Mouse (Mus musculus) right cerebral cortex, postnatal 36 days (tissue): ENCODE data around the gene Cep128.

Experiments
- DNase-seq, 2 experiments: peaks; one replicate each; pipeline ENCODE4 v3.0.0; 2022; ENCODE audit warnings: low spot score in 2 of 2, mixed read lengths in 1 of 2

Gene Cep128

DNA sequence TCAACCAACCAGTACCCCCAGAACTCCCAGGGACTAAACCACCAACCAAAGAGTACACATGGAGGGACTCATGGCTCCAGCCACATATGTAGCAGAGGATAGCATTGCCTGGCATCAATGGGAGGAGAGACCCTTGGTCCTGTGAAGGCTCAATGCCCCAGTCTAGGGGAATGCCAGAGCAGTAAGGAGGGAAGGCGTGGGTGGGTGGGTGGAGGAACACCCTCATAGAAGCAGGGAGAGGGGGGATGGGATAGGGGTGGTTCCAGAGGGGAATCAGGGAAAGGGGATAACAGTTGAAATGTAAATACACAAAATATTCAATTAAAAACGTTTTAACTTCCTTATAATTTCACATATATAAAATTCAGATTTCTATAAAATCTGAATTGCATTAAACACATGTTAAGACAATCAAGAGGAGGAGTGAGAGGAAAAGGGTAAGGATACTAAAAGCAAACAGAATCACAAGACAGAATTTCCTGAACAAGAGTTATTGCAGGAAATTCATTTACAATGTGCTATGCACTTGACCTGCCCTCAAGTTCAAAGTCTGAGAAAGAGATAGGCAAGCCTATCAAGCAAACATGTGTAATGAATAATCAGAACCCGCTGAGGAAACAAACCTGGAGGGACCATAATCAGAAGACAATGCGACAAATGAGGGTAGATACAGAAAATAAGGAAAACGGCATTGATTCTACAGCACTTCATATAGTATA lies 207.2 kb downstream of the Cep128 start:
- no peak for DNase-seq

DNA sequence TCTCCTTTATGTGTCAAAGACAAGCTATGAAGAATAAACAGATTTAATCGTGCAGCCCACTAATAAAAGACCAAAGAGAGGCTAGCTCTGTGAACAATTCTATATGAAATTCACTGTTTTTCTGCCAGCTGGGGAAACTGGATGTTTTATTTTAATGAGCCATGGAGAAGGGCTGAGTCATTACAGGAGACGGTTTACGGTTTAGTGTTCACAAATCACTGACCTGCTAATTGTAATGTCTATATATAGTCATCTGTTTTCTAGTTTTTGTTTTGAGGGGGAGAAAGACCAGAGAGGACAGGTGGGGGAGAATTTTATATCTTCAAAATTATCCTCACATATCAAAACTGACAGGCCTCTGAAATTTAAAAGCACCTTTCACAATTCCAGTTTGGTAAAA lies 212.6 kb downstream of the Cep128 start:
- no peak for DNase-seq

DNA sequence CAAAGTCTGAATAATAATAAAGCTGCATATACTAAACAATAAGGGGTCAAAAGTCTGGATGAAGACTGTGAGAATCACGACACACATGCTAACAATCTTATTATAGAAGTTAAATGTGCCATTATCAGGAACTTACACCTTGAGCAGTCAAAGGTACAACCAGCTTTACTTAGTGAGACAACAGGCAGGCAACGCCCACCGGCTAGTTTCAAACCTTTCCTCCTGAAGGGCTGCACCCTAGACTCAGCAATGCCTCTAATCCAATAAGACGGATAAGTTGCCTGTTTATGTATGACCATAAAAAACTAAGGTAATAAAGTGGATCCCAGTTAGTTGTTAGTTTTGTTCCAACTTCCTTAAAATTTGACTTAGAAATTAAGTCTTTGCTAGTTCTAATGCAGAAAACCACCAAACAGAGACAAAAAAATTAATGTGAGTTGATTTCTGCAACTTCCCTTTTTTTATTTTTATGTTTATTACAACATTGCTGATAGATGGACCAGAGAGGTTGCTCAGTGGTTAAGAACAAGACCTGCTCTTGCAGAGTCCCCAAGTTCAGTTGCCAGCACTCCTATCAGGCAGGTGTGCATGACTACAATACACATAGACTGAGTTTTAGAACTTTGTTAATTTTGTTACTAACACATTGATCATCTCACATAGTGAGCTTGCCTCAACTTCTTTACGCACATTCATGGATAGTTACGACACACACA lies 223.0 kb downstream of the Cep128 start:
- DNase-seq, result no peak

DNA sequence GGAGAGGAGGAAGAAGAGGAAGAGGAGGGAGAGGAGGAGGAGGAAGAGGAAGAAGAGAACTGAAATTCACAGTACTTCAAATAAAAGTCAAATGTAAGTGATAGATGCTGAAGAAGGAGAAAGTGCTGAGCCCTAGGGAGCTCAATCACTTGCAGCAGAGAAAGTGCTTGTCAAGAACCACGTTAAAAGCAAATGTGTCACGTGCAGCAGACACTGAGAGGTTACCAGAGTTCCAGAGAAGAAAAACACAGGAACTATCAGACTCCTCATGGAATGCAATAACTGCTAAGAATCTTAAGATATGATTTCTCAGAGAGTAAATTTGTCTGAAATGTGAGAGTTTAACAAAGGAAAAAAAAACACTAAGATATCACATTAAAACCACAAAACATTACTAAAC lies 225.7 kb downstream of the Cep128 start:
- no peak for DNase-seq

DNA sequence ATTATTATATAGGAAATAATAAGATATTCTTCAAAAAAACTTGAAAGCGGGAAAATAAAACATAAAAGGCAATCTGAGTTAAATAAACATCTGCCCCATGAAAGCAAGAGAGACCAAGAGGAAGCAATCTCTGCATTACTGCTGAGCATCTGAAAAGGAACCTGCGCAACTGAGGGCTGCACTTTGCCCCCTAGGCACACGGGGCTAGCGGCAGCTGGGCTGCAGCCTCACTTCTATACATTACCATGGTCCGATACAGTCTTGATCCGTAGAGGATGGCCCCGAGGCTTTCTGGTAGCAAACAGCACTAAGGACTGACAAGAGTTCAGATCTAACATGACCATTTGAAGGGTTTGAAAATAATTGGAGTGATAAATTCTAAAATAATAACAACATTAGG lies 230.2 kb downstream of the Cep128 start:
- DNase-seq, result no peak

DNA sequence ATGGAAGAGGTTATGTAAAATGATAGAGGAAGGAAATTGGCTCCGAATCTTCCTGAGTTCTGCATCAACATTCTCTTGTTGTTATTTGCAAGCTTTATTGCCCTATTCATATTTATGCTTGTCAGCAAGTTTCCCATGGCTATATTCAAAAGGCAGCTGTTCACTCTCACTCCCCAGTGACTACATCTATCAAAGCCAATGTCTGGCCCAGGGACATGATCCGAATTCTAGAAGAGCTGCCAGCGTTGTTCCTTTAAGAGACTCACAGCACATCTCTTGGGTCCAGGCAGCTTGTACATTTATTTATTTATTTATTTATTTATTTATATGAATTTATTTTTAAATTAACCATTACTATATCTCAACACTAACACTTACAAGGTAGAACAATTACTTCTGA lies 235.1 kb downstream of the Cep128 start:
- no peak for DNase-seq

DNA sequence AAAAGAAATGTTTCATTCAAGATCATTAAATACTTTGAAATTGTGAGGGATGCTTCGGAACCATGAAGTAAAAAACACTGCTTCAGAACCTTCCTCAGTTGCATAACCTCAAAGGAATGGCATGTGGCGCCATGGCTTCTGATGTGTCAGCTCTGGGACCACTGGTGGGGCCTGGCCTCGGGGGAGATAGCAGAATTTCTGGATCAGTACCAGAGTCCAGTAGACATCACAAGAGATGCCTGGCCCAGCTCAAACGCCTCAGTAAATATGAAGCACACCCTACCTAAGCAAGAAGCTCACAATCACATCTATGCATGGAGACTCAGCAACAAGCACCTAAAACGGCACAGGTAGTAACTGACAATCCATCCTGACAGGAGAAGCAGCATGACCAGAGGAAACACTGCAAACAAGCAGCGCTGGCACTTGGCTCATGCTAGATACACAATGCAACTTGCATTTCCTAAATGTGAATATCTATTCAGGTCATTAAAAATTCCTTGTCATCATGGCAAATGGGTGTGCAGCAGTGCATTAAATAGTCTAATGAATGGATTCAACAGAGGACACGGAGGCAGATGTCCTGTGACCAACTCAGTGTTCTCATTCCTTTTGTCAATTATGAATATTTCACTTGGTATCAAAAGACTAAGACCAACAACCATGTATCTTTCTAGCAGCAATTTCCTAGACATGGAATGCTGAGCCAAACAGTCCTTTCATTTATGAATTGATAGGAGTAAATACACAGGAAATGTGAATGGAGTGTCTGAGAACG lies 249.3 kb downstream of the Cep128 start:
- DNase-seq, result no peak

DNA sequence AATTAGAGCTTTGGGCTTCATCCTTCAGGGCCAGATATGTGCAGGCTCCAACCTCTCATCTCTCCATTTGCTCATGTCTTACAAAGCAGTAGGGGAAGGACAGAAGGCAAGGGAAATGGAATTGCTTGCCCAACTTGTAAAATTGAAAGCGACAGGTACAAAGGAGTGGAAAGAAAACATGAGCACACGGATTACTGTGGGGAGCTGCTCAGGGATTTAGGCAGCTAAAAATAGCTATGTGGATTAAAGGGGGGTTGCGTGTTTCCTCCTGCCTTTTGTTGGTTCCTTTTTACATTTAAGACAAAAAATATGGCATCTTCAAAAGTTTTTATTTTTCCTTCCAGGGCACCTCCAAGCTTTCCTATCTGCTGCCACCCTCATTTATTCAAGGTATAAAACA lies 269.2 kb downstream of the Cep128 start:
- DNase-seq, result no peak

DNA sequence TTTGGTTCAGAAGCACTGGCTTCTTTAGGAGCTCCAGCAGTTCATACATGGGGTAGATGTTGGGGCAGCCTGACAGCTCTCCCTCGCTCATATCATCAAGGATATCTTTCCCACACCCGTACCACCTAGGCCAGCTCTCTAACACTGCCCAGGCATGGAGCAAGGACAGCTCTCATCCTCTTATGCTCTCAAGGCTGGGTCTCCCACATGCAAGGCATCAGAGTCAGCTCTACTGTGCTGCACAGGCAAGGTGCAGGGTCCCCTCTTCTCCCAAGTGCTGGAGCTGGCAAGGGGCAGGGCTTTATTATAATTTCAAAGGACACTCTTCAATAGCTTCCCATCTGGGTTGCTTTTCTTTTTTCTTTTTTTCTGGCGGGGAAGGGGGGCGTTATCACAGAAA lies 280.9 kb downstream of the Cep128 start:
- DNase-seq, result no peak

DNA sequence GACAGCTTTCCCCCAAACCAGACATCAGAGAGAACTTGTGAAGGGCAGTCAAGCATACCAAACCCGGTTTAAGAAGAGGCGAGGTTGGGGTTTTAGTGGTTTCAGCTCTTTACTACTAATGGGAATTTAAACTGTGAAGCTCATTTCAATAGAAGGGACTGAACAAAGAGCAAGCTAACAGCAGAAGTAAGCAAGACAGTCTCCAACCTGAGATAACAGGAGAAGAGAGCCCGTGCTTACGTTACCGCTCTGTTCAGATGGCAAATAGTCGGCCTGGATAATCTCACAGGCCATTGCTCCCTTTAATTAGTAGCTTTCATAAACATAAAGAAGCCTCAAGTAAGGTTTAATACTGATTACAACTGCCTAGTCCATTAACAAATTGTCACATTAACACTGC lies 286.3 kb downstream of the Cep128 start:
- DNase-seq, result no peak

DNA sequence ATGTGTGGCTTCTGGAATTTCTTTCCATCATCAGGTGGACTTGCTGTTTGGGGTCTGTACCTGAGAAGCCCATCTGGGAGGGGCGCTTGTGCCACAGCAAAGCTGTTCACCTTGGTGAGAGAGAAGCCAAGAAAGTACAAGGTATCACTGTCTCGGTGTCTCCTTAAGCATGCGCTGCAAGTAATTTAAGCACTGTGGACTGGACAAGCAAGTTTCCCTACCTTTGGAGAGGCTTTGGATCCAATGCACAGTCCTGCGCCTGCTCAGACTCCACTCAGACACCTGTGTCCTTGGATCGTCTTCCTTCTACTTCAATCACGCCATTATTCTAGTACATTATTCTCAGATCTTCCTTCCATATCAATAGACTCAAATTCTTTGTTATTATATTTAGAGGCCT lies 288.0 kb downstream of the Cep128 start:
- no peak for DNase-seq

DNA sequence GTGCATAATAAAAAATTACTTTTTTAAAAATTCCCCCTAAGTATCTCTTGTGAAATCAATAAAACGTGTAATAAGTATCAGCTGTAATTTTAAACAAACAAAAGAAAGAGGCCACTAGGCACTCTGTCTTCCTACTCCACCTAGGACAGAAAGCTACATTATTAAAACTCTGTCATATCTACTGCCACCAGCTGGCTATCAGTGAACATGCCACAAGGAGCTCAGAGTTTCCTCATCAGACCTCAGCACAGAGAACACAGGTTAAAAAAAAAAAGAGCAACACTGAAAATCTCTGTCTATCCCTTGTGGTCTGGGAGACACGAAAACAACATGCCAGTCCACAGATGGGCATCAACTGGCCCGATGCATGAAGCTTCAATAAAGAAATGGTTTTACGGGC lies 295.9 kb downstream of the Cep128 start:
- no peak for DNase-seq

DNA sequence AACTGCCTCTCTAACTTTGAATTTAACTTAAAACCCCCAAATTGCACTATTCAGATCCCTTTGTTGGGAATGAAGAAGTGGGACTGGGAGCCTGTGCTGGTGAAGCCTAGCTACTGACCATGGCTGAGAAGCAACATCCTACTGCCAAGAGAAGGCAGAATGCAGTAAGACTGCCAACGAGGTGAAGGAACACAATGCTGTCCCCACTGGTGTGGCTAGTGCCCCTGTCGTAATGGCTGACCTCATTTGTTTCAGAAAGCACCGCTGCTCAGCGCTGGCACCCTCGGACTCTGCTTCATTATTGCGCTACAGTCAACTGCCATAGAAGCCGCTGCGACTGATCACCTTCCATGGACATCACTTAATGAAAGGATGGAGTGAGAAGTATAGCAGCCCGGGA lies 298.2 kb downstream of the Cep128 start:
- DNase-seq, result peak in 1 of 2 experiments; percentile 7

DNA sequence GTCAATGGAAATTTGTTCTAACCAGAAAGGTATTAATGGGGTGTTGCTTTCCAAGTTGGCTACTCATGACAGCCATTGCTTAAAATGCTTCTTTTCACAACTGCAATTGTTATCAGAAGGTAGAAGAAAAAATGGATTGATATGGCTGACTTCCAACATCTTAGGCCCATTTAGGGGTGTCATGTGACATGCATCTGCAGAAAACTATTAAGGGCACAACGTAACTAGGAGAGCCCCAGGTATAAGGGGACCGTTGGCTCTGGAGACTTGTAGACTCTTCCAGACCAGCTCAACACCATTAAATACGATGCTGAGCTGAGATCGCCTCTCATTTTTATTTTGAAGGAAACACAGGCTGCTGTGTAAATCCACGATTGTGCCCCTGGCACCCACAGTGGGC lies 308.6 kb downstream of the Cep128 start:
- no peak for DNase-seq

DNA sequence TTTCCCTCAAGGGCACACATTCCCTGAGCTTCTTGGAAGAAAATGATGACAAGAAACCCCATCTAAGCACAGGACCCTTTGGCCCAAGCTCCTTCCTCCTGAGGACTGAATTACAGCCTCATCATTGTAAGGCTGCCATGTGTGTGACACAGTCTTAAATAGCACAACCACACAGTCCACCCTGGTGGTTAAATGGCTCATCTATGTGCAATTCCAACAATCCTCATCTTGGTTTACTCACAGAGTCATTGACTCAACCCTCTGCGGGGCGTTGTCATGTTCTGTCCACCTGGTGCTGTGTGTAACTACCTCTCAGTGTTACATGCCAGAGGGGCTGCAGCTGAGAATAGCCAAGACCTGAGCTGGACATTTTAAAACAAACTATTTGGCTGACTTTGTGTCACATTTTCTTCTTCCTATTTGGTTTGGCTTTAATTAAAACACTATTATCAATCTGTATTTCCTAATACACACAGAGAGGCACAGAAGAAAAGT lies 313.6 kb downstream of the Cep128 start:
- DNase-seq, result no peak

DNA sequence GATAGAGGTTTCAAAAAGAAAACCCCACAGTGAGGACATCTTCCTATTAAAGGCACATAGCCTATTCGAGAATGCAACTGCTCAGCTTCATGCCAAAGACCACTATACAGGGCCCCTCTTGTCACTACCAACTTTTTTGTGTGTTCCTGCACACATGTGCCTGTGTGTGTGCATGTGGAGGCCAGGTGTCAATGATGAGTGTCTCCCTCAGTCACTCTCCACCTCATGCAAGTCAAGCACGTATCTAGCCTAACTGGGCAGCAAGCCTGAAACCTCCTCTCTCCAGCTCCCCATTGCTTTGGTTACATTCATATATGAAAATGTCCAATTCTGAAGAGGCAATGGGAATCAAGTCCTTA lies 317.1 kb downstream of the Cep128 start:
- no peak for DNase-seq

DNA sequence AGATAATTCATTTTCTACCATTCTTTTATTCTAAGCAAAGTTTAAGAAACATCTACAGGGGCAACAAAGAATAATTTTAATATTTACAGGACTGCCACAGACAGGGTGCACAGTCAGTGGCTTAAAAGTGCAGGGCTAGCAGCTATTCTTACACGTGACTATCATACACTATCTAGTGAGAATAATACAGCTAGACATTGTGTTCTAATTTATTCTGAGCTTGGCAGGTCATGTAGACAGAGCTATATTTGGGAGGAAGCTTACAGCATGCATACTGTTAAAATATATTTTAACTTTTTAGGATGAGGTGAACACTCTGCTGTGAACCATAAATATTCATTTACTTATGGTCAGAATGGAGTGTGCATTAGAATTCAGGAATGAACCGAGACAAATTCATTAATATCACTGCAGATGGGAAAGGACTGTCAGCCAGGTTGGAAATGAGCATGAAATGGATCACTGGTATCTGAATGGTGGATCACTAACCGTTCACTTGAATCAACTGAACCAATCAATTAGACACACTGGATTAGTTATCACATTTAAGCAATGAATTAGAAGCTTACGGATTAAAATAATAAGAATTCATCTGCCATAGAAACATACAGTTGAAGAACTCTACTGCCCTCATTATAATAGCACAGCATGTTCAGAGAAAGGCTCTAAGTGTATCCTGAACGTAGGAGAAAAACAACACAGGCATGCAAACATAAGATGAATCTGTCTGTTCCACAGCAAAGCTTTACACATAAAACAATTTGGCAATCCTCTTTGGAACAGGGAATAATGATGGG lies 317.7 kb downstream of the Cep128 start:
- no peak for DNase-seq

DNA sequence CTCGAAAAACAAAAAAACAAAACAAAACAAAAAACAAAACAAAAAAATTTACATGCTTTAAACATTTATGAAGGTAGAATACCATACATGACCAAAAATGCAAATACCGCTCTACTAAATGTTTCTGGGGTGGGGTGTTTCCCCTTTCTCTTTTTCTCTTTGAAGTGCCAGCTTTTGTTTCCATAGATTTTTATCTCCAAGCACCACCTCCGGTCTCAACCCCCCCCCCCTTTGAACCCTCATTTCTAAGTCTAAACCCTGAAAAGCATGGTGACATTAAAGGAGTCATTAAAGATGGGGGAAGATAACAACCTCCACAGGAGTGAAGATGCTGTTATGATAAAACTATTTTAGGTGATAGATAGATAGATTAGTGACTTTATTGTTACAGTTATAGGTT lies 318.8 kb downstream of the Cep128 start:
- no peak for DNase-seq

DNA sequence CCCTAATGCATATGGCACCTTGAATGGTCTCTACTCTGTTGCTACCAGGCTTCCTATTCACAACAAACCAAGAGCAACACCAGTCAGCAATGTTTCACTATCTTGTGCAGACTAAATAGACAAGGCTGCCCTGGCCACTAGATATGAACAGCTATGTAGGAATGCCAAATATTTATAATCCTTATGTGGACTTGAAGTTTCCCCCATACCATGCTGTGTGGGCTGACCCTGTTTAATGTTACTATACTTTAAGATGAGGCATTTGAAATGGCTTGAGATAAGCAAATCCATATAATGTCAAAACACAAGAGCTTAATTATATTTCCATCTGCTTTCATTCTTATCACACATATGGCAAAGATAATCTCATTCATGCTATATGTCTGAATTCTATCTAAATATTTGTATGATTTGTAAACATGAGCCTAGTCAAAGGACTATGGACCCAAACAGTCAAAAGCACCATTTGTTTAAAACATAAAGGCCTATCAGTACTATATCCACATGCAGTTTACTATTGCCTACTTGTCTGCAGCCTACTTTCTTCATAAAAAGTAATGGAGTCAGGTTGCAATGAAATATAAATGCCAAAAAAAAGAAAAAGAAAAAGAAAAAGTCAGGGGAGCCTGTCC lies 319.7 kb downstream of the Cep128 start:
- DNase-seq, result no peak

DNA sequence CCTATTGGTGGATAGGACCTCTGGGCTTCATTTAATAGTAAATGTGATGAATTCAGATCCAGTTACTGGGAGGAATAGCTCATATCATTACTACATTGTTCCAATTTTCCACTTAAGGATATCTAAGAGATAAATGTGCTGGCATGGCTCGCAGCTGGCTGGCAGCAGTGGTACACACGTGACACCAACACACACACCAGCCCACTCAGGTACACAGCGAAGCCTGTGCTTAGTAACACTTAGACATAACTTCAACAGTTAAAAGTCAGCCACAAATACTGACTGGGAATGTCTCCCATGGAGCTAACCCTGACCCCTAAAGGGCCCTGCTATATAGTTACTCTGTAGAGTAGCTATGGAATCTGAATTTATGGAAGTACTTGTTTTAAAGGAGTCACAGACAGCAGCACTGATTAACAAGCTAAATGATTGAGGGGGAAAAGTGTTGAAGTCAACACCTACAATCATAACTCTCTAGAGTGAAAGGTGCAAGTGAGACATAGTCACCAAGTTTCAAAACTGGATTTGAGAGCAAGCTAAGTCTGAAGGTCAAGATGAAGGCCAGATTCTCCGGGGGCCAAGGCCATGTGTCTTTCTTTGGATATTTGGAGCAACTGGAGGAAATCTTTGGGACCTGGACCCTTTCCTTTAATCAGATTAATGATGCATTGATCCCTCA lies 320.7 kb downstream of the Cep128 start:
- DNase-seq, result no peak

DNA sequence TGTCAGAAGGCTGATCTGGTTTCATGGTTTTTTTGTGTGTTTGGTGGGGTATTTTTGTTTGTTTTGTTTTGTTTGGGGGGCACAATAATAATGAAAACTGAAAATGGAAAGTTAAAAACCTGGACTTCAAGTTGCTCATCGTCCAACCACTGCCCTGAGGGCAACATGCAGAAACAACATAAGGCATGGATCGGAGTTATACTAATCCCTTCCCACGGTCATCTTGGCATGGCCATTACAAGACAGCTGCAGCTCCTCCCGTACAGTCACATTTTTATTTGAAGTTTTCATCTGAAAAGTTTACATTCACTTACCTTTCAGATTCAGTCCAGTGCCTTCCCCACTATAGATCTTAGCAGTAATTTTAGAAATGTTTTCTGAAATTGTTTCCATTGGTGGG lies 321.5 kb downstream of the Cep128 start:
- no peak for DNase-seq
